Mouse (Mus musculus): Measurements from ENCODE around the gene Mea1. TPM values are rescaled to one million over a fixed set of nuclear protein-coding genes. Genes with fewer than 3 reads are reported as not detected.

Gene Mea1
- total RNA-seq, 2 experiments from 2014 or later = 97.2 to 109 TPM

Other genes with a start within 250 kb of the Mea1 start
- gene Crip3, start 249.9 kb upstream of the Mea1 start, total RNA-seq (2021) = 1 to 10 TPM; 4.7 to 4.8 TPM
- under 1 TPM in 1 of 2 experiments, not detected in 1; 0.43 TPM for gene Slc22a7, start 240.3 kb upstream of the Mea1 start, total RNA-seq (2021)
- gene Ttbk1, start 191.1 kb upstream of the Mea1 start, total RNA-seq (2021) = 100 to 1,000 TPM; 117 to 120 TPM
- gene Dnph1, start 182.1 kb upstream of the Mea1 start, total RNA-seq (2021) = 1 to 10 TPM; 5.1 to 5.9 TPM
- gene Cul9, start 132.4 kb upstream of the Mea1 start, total RNA-seq (2021) = 10 to 100 TPM; 61.8 to 66.4 TPM
- 10 to 100 TPM; 80.8 to 89.0 TPM for gene Srf, start 122.6 kb upstream of the Mea1 start, total RNA-seq (2021)
- 1 to 10 TPM; 8.0 to 9.0 TPM for gene Ptk7, start 49.3 kb upstream of the Mea1 start, total RNA-seq (2021)
- 10 to 100 TPM; 22.4 to 22.6 TPM for gene Klc4, start 32.8 kb upstream of the Mea1 start, total RNA-seq (2021)
- gene Mrpl2, start 32.6 kb upstream of the Mea1 start, total RNA-seq (2021) = 10 to 100 TPM; 53.1 to 60.7 TPM
- 10 to 100 TPM; 18.9 to 20.2 TPM for gene Cul7, start 28.5 kb upstream of the Mea1 start, total RNA-seq (2021)
- 10 to 100 TPM; 17.2 to 19.7 TPM for gene Rrp36, start 4.4 kb upstream of the Mea1 start, total RNA-seq (2021)
- gene Klhdc3, start 2.1 kb downstream of the Mea1 start, total RNA-seq (2021) = 100 to 1,000 TPM; 172 to 177 TPM
- 10 to 100 TPM; 89.3 to 90.9 TPM for gene Ppp2r5d, start 26.3 kb downstream of the Mea1 start, total RNA-seq (2021)
- 10 to 100 TPM; 55.5 to 62.4 TPM for gene Pex6, start 32.7 kb downstream of the Mea1 start, total RNA-seq (2021)
- 1 to 10 TPM in 1 of 2 experiments, not detected in 1; 1.1 TPM for gene Gnmt, start 50.4 kb downstream of the Mea1 start, total RNA-seq (2021)
- gene Cnpy3, start 73.4 kb downstream of the Mea1 start, total RNA-seq (2021) = 10 to 100 TPM; 66.6 to 71.8 TPM
- gene Ptcra, start 84.9 kb downstream of the Mea1 start, total RNA-seq (2021) = under 1 TPM in 1 of 2 experiments, not detected in 1; 0.25 TPM
- 1 to 10 TPM; 4.9 to 8.3 TPM for gene 2310039H08Rik, start 93.8 kb downstream of the Mea1 start, total RNA-seq (2021)
- gene Rpl7l1, start 103.9 kb downstream of the Mea1 start, total RNA-seq (2021) = 10 to 100 TPM; 49.0 to 55.9 TPM
- gene Bicral, start 179.7 kb downstream of the Mea1 start, total RNA-seq (2021) = 10 to 100 TPM; 61.5 to 65.7 TPM
- gene Tbcc, start 211.9 kb downstream of the Mea1 start, total RNA-seq (2021) = 10 to 100 TPM; 29.9 to 30.2 TPM
- not detected for gene Prph2, start 231.7 kb downstream of the Mea1 start, total RNA-seq (2021)